Mouse (Mus musculus) MEL-GATA-1-ER (cell line): ENCODE measurements at regions not wholly inside any gene's neighbourhood (a gene's known extent, or its start where the extent isn't known, plus 50 kb on each side); places are given as distances from the start of the nearest gene placed in this dataset.
"Not testable (repeated sequence)": the region's sequence is repeated elsewhere in the genome, so short reads cannot be mapped to it uniquely, and the experiment has no call there.

Experiments used
- DNase-seq: peaks from one replicate; pipeline ENCODE4 v3.0.0-alpha.2; 2012; ENCODE audit warnings: low read depth; ENCODE audit errors: extremely low read depth

GRCm38 (mm10) chr2:17850741-17851140 is 119.5 kb upstream of the Nebl start:
- DNase-seq, result no peak

DNA sequence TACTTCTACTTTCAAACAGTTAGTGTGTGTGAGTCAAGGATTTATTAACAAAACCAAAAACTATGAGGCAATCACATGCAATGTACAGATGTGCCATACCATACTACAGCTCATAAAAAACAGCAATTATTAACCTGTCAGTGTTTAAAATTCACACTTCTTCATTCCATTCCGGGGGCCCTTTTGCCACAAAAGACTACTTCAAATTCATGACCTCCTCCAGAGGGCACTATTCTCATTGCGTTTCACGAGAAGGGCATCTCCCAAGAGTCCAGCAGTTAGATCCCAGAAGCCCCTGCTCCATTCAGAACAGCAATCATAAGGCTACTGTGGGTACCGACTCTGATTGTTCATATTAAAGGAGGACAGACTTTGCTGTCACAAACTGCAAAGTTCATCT is 118.0 kb upstream of the Nebl start:
- no peak for DNase-seq

DNA sequence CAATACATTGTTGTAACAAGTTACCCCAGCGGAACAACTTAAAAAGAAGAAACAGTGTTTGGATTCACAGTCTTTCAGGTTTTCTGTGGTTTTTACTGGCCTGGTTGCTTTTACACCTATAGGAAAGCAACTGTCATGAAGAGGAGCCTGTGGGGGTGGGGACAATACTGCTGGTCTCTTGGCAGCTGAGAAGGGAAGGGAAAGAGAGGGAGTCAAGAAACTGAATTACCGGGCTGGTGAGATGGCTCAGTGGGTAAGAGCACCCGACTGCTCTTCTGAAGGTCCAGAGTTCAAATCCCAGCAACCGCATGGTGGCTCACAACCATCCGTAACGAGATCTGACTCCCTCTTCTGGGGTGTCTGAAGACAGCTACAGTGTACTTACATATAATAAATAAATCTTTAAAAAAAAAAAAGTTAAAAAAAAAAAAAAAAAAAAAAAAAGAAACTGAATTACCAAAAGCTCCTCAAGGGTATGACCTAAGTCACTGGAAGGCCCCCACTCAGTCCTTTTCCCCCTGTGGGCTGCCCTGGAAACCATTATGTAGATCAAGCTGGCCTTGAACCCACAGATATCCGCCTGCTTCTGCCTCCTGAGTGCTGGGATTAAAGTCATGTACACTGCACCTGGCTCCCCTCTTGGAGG is 114.3 kb upstream of the Nebl start:
- DNase-seq, result not testable (repeated sequence)

DNA sequence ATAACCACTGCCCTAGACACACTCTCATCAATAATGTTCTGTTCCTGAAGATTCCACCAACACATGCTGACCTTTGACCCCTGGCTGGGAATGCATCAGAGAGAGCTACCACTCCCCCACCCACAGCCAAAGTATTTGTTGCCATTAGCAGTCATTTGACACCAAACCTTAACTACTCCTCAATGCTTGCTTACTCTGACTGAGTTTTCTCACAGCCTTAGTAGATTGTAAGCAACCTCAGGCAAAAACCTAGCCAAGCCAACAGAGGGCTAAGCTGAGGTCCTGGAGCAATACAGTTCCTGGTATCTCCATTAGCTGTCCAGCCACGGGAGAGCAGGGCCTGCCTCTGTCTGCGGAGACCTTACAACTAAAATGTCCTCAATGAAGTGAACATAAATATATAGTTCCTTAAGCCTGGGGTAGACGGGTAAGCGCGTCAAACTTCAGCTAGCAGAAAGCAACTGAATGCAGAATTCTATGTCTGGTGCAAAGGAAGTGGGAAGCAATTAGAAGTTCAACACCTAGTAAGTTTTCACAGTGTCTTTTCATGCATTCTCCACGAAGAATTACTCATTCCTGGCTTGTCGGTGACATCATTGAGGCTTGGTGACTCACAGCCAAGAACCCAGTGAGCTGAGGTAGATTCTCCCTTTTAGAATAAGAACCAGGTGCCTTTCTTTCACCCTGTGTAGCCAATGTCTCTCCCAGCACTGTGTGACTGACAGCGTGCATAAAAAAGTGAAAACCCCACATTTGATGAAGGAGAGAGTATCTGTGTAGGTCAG is 113.6 kb upstream of the Nebl start:
- no peak for DNase-seq

DNA sequence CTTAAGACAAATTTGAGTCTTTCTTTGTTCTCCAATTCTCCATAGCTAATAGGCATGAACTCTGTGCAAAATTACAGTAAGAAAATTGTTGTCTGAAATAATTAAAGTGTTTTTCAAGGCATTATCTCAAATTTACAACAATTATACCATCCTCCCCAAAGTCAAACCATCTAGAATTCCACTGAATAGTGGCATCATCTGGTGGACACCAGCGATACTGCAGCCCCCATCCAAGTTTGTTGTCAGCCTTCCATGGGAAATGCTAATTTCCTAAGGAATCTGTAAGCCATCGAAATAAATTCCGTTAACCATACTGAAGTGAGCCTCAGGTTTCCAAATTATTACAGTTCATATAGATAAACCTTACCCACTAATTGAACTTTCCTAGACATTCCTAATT is 110.7 kb upstream of the Nebl start:
- no peak for DNase-seq

- DNase-seq, result no peak
Measured at GRCm38 (mm10) chr2:17841546-17841945, 110.3 kb upstream of the Nebl start.

GRCm38 (mm10) chr2:17840941-17841498 is 109.8 kb upstream of the Nebl start:
- no peak for DNase-seq

DNA sequence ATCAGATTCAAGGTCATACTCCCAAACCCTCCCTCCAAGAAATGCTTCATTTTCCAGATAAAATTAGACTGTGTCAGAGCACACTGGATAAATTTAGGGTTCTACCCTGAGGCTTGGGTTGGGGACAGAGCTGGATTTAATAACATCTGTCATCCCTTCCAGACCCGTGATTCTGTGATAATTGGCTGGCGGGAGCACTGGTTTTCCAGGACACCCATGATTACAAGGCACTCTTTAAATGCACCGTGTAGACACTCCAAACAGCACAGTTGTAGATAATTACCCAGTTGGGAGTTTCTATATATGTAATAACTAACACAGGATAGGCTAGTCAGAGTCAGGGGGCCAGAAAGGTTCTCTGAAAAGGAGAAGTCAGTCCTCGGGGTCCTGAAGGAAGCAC is 108.4 kb upstream of the Nebl start:
- no peak for DNase-seq

DNA sequence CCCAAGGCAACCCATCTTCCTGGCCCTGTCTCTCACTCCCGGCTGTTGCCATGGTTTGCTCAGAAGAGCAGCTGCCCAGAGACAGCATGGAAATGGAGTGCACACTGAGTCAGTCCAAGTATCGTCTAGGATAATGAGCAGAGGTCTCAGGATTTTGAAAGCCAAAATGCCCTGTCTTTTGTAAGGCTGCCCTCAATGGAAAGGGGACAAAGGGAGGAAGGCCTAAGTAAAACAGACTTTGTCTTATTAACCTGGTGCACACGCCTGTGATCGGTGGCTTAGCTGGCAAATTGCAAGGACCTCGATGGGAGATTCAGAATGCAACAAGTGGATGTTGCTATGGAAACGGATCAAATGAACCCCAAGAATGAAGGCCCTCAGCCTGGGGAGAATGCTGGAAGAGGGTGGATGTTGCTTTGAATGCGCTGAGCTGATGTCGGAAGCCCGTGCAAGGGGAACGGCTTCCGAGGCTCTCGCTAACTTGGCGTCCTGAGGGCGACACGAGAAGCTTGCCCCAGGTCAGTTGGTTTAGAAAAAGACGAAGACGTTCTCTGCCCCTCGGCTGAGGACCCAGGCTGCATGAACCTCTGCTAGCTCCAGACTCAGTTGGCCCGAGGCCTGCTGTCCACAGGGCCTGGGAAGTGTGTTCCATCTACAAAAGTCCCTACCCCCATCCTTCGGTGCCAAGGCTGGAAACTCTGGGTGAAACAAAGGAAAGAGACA is 107.8 kb upstream of the Nebl start:
- no peak for DNase-seq

GRCm38 (mm10) chr2:17838381-17838680 is 107.1 kb upstream of the Nebl start:
- no peak for DNase-seq

DNA sequence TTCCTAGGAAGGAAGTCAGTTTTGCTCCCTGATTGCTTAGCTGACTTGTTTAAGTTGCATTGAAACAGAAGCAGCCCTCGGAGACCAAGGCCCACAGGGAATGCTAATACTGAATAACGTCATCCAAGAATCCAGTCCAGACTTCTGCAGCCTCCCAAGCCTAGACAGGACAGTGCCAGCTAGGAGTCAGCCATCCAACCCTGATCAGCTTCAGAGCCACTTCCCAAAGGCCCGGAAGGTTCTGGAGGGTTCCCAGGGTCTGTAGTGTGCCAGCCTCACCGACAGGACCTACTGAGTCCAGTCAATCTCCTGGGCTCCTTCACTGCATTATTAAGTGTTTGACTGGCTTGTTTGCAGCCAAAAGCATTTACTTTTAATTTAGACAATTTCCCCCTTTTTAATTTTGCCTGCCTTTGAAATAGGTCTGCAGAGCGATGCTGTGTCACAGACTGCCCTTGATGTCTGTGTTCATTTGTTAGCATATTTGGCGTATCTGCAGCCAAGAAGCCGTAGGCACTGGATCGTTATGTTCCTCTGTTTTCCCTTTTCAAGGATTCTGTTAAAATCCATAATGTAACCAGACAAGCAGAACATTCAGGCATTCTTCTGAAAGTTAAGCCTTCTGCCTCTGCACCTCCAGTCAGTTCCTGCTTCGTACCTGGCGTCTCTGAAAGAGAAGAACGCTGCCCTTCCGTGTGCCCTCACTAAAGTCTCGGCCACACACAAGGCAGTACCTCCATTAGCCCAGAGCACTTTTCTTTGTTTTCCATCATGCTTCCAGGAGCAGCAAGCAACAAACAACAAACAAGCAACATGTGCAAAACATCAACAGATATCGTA is 106.5 kb upstream of the Nebl start:
- no peak for DNase-seq

GRCm38 (mm10) chr2:17832726-17833125 is 101.5 kb upstream of the Nebl start:
- DNase-seq, result no peak

- DNase-seq, result no peak
Measured at GRCm38 (mm10) chr2:17830216-17830615, 99.0 kb upstream of the Nebl start.

GRCm38 (mm10) chr2:17825271-17825670 is 94.0 kb upstream of the Nebl start:
- DNase-seq, result no peak

DNA sequence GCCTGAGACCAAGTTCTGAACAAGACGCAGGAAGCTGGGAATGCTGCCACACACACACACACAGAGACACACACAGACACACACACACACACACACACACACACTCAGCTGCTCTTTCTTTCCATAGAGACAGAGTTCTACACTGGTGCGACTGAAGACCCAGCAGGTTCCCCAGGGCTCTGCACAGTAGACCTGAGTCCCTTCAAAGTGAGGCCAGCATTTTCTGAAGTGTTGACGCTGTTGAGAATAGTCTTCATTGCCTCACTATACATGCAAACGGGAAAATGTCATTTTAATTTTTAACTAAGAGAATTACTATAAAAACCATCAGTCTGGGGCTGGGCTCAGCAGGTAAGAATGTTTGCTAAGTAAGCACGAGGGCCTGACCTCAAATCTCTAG is 92.9 kb upstream of the Nebl start:
- no peak for DNase-seq

GRCm38 (mm10) chr2:17822621-17823006 is 91.3 kb upstream of the Nebl start:
- no peak for DNase-seq

- DNase-seq, result no peak
Measured at GRCm38 (mm10) chr2:17821878-17822620, 90.8 kb upstream of the Nebl start.

GRCm38 (mm10) chr2:17811943-17812670 is 80.8 kb upstream of the Nebl start:
- no peak for DNase-seq
